Mouse (Mus musculus) ovary, postnatal 10 days (tissue): ENCODE results near the gene Gprc6a.

Source experiments
- DNase-seq: peaks from one replicate; pipeline ENCODE4 v3.0.0; 2022; ENCODE audit warnings: low spot score

Gene Gprc6a

DNA sequence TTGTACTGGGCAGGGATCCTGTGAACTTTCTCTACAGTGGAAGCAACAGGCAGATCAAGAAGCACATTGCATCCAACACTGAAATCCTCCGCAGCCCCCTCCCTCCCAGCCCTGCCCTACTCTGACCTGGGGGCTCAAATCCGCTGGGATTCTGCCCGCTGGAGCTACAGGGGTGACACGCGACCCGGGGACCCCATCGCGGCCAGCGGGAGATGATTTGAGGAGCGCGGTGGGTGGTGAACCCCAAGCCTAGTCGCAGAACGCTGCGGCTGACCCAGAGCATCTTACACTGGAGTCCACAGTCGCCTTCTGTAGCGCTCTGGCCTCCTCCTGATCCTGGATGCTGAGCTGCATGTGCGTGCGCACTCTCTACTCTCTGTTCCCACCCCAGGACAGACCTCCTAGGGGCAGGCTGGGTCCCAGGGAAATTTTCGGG, 41.1 kb downstream of the Gprc6a start, which contains the start of gene Fam162b:
Gene Fam162b, minus strand, starts transcription at position 379 of the 436 bp plus-strand sequence.
- no peak for DNase-seq

DNA sequence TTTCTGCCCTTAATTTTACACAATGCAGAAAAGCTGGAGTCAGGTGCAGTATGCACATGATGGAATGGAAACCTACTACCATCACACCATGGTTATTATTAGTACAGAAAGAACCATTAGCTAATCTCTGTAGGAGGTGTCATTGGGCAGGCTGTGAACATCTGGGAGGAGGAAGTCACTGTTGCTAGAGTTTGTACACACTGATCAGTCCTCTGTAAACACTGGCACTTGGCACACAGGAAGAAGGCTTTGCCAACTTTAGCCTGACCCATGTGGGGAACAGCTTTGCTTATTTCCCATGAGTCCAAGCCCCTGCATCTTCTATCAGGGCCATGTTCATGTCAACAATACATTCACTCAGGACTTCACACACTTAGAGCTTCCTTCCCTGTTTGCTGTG, 46.3 kb downstream of the Gprc6a start:
- no peak for DNase-seq

DNA sequence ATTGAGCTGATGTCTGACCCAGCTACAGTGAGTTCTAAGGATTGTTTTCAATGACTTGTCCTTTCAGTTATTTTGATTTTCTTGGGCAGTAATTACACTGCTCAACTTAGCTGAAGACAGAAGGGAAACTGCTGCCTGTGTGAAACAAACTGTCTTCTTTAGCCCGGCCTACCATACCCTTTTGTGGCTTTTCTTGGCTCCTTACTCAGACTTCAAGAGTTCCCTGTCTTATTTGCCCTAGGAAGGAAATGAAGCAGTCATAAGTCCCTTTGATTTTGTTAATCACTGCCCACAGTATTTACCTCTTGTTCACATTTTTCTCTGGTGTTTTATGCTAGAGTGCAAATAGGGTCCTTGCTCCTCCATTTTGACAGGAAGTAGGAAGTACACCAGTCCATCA, 46.9 kb downstream of the Gprc6a start:
- DNase-seq, result no peak

DNA sequence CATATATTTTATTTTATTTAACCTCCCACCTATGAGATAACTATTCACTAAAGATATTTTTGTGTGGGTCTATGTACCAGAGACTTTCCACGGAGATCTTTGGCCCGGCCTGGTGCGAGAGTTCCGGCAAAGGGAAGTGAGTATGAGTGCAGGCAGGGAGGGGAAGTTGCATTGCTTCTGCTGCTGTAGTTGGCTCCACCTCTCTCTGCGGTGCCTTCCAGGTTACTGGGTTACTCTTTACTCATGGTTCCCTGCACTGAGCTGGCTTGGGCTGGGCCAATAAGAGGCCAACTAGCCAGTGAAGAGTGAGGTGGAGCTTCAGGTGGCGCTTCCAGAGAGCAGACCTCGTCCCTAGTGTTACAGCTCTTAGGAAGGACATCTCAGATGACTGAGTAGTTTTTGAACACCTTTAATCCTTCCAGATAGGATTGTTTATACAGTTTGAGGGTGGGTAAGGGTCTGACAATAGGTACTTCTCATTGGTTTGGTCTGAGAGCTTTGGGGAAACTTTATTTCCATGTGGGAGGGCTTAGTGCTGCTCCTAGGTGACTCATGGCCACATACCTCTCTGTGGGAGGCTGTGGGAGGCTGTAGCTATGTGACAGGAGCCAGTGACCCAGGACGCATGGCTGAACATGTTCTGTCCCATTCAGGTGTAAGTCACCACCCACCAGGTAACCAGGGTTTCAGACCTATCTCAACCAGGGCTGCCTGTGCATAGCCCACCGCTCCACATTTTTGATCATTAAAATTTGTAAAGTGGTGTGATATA, 59.9 kb downstream of the Gprc6a start:
- no peak for DNase-seq
